Mouse (Mus musculus) CH12.LX (cell line): ENCODE data around the gene Hdac8.

ENCODE experiments used
- CHD2 ChIP-seq: IDR thresholded peaks from 2 replicates; pipeline ENCODE4 v1.6.1; 2011; ENCODE audit warnings: low read length, improper control_type of control experiment
- CTCF ChIP-seq, 2 experiments: IDR thresholded peaks in 1 of 2; conservative IDR thresholded peaks in 1 of 2; 2 replicates each; pipeline ENCODE4 v1.5.1; 2011 to 2012; ENCODE audit warnings: low read depth in 2 of 2, low read length in 2 of 2, improper control_type of control experiment in 1 of 2, inconsistent platforms in 1 of 2, mild to moderate bottlenecking in 1 of 2, moderate library complexity in 1 of 2
- EP300 ChIP-seq: IDR thresholded peaks from 2 replicates; pipeline ENCODE4 v1.6.1; 2011; ENCODE audit warnings: low read length, improper control_type of control experiment
- ETS1 ChIP-seq: conservative IDR thresholded peaks from 2 replicates; pipeline ENCODE4 v1.6.1; 2012; ENCODE audit warnings: low read depth, mild to moderate bottlenecking, inconsistent platforms, low read length, improper control_type of control experiment, moderate library complexity
- IRF4 ChIP-seq: IDR thresholded peaks from 2 replicates; pipeline ENCODE4 v1.6.1; 2014; ENCODE audit warnings: low read depth, mild to moderate bottlenecking, inconsistent platforms, low read length, improper control_type of control experiment
- JUND ChIP-seq: conservative IDR thresholded peaks from 2 replicates; pipeline ENCODE4 v1.6.1; 2011; ENCODE audit warnings: low read depth, low read length, improper control_type of control experiment
- MAFK ChIP-seq: IDR thresholded peaks from 2 replicates; pipeline ENCODE4 v1.6.1; 2011; ENCODE audit warnings: low read length, improper control_type of control experiment; ENCODE audit not compliant: insufficient replicate concordance
- MAX ChIP-seq: IDR thresholded peaks from 2 replicates; pipeline ENCODE4 v1.6.1; 2011; ENCODE audit warnings: low read length, improper control_type of control experiment
- POLR2A ChIP-seq: IDR thresholded peaks from 2 replicates; pipeline ENCODE4 v1.6.1; 2011; ENCODE audit warnings: low read depth, mild to moderate bottlenecking, improper control_type of control experiment, low read length
- TCF12 ChIP-seq: IDR thresholded peaks from 2 replicates; pipeline ENCODE4 v1.6.1; 2014; ENCODE audit warnings: low read depth, mild to moderate bottlenecking, inconsistent platforms, low read length, improper control_type of control experiment
- USF1 ChIP-seq: IDR thresholded peaks from 2 replicates; pipeline ENCODE4 v1.6.1; 2014; ENCODE audit warnings: low read depth, mild to moderate bottlenecking, inconsistent platforms, low read length, improper control_type of control experiment
- ZC3H11A ChIP-seq: IDR thresholded peaks from 2 replicates; pipeline ENCODE4 v1.6.1; 2012; ENCODE audit warnings: low read depth, mild to moderate bottlenecking, inconsistent platforms, low read length, improper control_type of control experiment
- ZKSCAN1 ChIP-seq: IDR thresholded peaks from 2 replicates; pipeline ENCODE4 v1.6.1; 2012; ENCODE audit warnings: low read depth, inconsistent platforms, low read length, improper control_type of control experiment, borderline replicate concordance
- ZNF384 ChIP-seq: IDR thresholded peaks from 2 replicates; pipeline ENCODE4 v1.6.1; 2012; ENCODE audit warnings: low read depth, low read length, improper control_type of control experiment, inconsistent platforms

DNA sequence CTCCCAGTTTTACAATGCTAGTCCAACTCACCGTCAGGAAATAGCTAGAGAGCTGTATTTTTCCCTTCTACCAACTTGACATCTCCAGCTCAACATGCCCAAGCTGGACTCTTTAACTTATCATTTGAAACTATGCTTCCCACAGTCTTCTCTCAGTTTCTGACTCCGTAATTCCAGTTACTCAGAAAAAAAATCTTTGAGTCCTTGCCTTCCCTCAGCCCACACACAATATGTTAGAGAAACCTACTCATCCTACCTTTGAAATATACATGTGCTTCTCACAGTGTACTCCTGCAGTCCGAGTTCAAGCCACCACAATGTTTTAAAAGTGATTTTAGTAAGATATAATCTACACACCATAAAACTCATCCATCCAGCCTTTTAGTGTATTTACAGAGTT lies 151.7 kb downstream of the Hdac8 start:
- TF ChIP-seq CTCF (conservative IDR thresholded peaks at IDR 0.05 in 1 of 2, IDR thresholded peaks at IDR 0.05 in 1 of 2; ENCODE audit: low read depth in 2 of 2, low read length in 2 of 2), result no peak
- no peak for TF ChIP-seq EP300
- no peak for TF ChIP-seq POLR2A
- TF ChIP-seq ETS1, result no peak
- no peak for TF ChIP-seq CHD2
- no peak for TF ChIP-seq TCF12
- TF ChIP-seq ZNF384, result no peak
- TF ChIP-seq USF1, result no peak
- no peak for TF ChIP-seq IRF4
- no peak for TF ChIP-seq ZKSCAN1
- TF ChIP-seq ZC3H11A, result no peak
- no peak for TF ChIP-seq MAX
- TF ChIP-seq MAFK, result no peak
- TF ChIP-seq JUND, result no peak
